Mouse (Mus musculus) liver, embryonic 14.5 days (tissue): ENCODE results near the gene Ankib1. TPM values are rescaled to one million over a fixed set of nuclear protein-coding genes. Genes with fewer than 3 reads are reported as not detected.
"Not testable (repeated sequence)": the region's sequence is repeated elsewhere in the genome, so short reads cannot be mapped to it uniquely, and the experiment has no call there.

Source experiments
- ATAC-seq: fragments of 200-750 bp; cut with Nextera tagmentation; 2 replicates; pipeline ENCODE4 v1.8.0; 2017; ENCODE audit warnings: moderate number of reproducible peaks, mild to moderate bottlenecking, moderate library complexity; ENCODE audit not compliant: insufficient read depth
- DNase-seq, 3 experiments: peaks; one replicate each; pipeline ENCODE4 v3.0.0-alpha.2; 2012 to 2013; ENCODE audit warnings: low read depth in 3 of 3, low spot score in 3 of 3
- H3K27ac ChIP-seq: fragments of 300-500 bp; sonication (generic); 2 replicates; pipeline ENCODE4 v1.5.1; 2014; ENCODE audit warnings: moderate library complexity, mild to moderate bottlenecking, control low read depth, inconsistent platforms
- H3K27me3 ChIP-seq: fragments of 300-500 bp; sonication (generic); 2 replicates; pipeline ENCODE4 v1.6.1; 2014; ENCODE audit warnings: mild to moderate bottlenecking, low read length, moderate library complexity; ENCODE audit not compliant: control insufficient read depth, insufficient read depth
- H3K36me3 ChIP-seq: fragments of 300-500 bp; sonication (generic); replicated peaks from 2 replicates; pipeline ENCODE4 v1.6.1; 2014; ENCODE audit warnings: low read depth; ENCODE audit not compliant: control insufficient read depth, insufficient read depth
- H3K4me1 ChIP-seq, 2 experiments: fragments of 200-500 bp in 1 of 2; fragments of 300-500 bp in 1 of 2; sonication (generic) in 1 of 2; replicated peaks; 2 replicates each; pipeline ENCODE4 v1.6.1; 2012 to 2014; ENCODE audit warnings: antibody characterized with exemption in 1 of 2, inconsistent platforms in 1 of 2, low read length in 1 of 2; ENCODE audit not compliant: control insufficient read depth in 2 of 2, insufficient read depth in 2 of 2
- H3K4me2 ChIP-seq: fragments of 300-500 bp; sonication (generic); 2 replicates; pipeline ENCODE4 v1.6.1; 2014; ENCODE audit warnings: low read depth, mild to moderate bottlenecking, control low read depth, moderate library complexity
- H3K4me3 ChIP-seq, 2 experiments: fragments of 200-500 bp in 1 of 2; fragments of 300-500 bp in 1 of 2; sonication (generic) in 1 of 2; 2 replicates each; pipeline ENCODE4 v1.5.1; 2012 to 2014; ENCODE audit warnings: low read depth in 2 of 2, low read length in 2 of 2, mild to moderate bottlenecking in 2 of 2, control low read depth in 1 of 2, inconsistent platforms in 1 of 2, moderate library complexity in 1 of 2; ENCODE audit not compliant: insufficient read depth in 1 of 2
- H3K9ac ChIP-seq: fragments of 300-500 bp; sonication (generic); replicated peaks from 2 replicates; pipeline ENCODE4 v1.6.1; 2014; ENCODE audit warnings: mild to moderate bottlenecking, control low read depth, moderate library complexity
- H3K9me3 ChIP-seq: fragments of 300-500 bp; sonication (generic); 2 replicates; pipeline ENCODE4 v1.6.1; 2016; ENCODE audit warnings: low read length, mixed read lengths; ENCODE audit not compliant: control insufficient read depth
- CTCF ChIP-seq: IDR thresholded peaks from 2 replicates; pipeline ENCODE4 v1.5.1; 2016; ENCODE audit warnings: antibody characterized with exemption, low read depth, control low read depth
- EP300 ChIP-seq: IDR thresholded peaks from 2 replicates; pipeline ENCODE4 v1.6.1; 2016; ENCODE audit warnings: antibody characterized with exemption, low read depth
- WGBS: fragments of 180-500 bp; shearing (Covaris S2); extraction: QIAGEN DNeasy Blood & Tissue Kit; methylation state at CpG from one replicate; pipeline ENCODE4 v1.1.7; 2014; ENCODE audit not compliant: insufficient replicate concordance; 5-methylcytosine and 5-hydroxymethylcytosine counted together
- polyA plus RNA-seq, 2 experiments: library from polyadenylated mRNA; depleted of rRNA in 1 of 2; stranded (reverse) in 1 of 2; unstranded in 1 of 2; fragments of >200 nt; fragmentation: Nextera tagmentation in 1 of 2; extraction: Ambion mirVana in 1 of 2; gene quantifications; 2 replicates each; pipeline versions ENCODE4 v1.2.1 to v1.2.3; 2012 to 2014

Gene Ankib1
- polyA plus RNA-seq, 2 experiments, result 3.1 to 3.8 TPM

DNA sequence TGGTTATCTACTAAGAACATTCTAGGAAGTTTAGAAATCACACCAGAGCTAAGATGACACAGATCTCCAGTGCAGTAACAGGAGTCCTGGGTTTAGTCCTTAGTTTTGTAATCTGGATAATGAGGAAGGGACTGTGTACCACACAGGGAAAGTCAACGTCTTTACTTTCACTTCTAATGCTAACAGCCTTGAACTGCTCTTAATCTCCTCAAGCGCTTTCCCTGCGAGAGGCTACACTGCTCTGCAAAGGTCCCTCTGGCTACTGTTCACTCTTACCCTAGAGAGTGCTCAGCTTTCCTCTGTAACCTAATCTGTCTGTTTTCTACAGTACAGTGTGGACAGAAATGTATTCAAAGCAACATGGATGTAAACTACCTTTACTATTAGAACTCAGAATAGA is 30.7 kb downstream of the Ankib1 start:
- DNase-seq (no peak), ATAC-seq (no peak)
- no peaks in the 10 kb centered on the region for H3K4me1 ChIP-seq
- TF ChIP-seq EP300 (no peak), CTCF (no peak)
- 55% methylated on average over 3 of the region's 3 CpGs for WGBS
- H3K4me3 ChIP-seq, result no peak overlapping the region
- no peaks in the 10 kb centered on the region for H3K36me3 ChIP-seq
- no peak overlapping the region for H3K27ac ChIP-seq
- no peaks in the 10 kb centered on the region for H3K9me3 ChIP-seq
- H3K9ac ChIP-seq, result no peak overlapping the region
- no peak overlapping the region for H3K4me2 ChIP-seq
- H3K27me3 ChIP-seq, result no peaks in the 10 kb centered on the region

GRCm38 (mm10) chr5:3771512-3771911 is 31.2 kb downstream of the Ankib1 start:
- no peaks in the 10 kb centered on the region for H3K9me3 ChIP-seq
- ATAC-seq (no peak), DNase-seq (no peak)
- TF ChIP-seq EP300 (no peak), CTCF (no peak)
- no peak overlapping the region for H3K4me3 ChIP-seq
- no peaks in the 10 kb centered on the region for H3K27me3 ChIP-seq
- no peak overlapping the region for H3K4me2 ChIP-seq
- no peak overlapping the region for H3K27ac ChIP-seq
- WGBS, result 76% methylated on average over 3 of the region's 3 CpGs
- H3K9ac ChIP-seq, result no peak overlapping the region
- no peaks in the 10 kb centered on the region for H3K4me1 ChIP-seq
- 0 out of 2 replicates have a peak, but pooled peaks cover 2% of the 10 kb centered on the region for H3K36me3 ChIP-seq

DNA sequence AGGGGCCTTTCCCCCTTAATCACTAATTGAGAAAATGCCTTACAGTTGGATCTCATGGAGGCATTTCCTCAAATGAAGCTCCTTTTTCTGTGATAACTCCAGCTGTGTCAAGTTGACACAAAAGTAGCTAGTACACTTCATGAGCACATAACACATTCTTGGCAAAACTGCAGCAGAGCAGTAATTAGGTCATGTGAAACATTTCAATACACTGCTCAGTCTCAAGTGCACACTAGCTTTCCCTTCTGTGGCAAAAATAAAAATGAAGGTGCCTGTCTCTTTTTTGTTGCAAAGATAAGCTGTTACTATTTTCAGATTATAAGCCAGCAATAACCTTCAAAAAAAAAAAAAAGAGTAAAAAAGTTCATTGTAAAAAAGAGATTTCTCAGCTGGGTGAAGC is 52.2 kb downstream of the Ankib1 start:
- not testable (repeated sequence) for H3K36me3 ChIP-seq

GRCm38 (mm10) chr5:3732846-3733245 is 69.9 kb downstream of the Ankib1 start:
- ATAC-seq, H3K9me3 ChIP-seq, H3K27ac ChIP-seq: not testable (repeated sequence)

More for the DNA sequence above, 52.2 kb downstream of the Ankib1 start:
- H3K9me3 ChIP-seq, H3K4me1 ChIP-seq, ATAC-seq, H3K27ac ChIP-seq, H3K4me3 ChIP-seq, H3K4me2 ChIP-seq, DNase-seq, H3K27me3 ChIP-seq, H3K9ac ChIP-seq: not testable (repeated sequence)

GRCm38 (mm10) chr5:3728820-3729219 is 73.9 kb downstream of the Ankib1 start:
- ATAC-seq, result no peak
- no peak for DNase-seq
- Histone ChIP-seq H3K27me3 (no peaks in the 10 kb centered on the region), H3K9me3 (no peaks in the 10 kb centered on the region), H3K4me3 (no peak overlapping the region), H3K27ac (no peak overlapping the region), H3K4me2 (no peak overlapping the region), H3K36me3 (peaks cover 5% of the 10 kb centered on the region), H3K9ac (no peak overlapping the region), H3K4me1 (no peaks in the 10 kb centered on the region)
- WGBS, result 75% methylated on average over 5 of the region's 5 CpGs
- no peak for TF ChIP-seq EP300
- no peak for TF ChIP-seq CTCF

More at GRCm38 (mm10) chr5:3732846-3733245, 69.9 kb downstream of the Ankib1 start:
- 91% methylated on average over 24 of the region's 24 CpGs for WGBS
- DNase-seq, H3K27me3 ChIP-seq, H3K4me3 ChIP-seq, H3K9ac ChIP-seq, H3K36me3 ChIP-seq, H3K4me1 ChIP-seq, H3K4me2 ChIP-seq: not testable (repeated sequence)

GRCm38 (mm10) chr5:3725491-3725890 is 77.2 kb downstream of the Ankib1 start:
- Histone ChIP-seq H3K4me1 (peaks cover 0 to 9% of the 10 kb centered on the region in 2 experiments; a peak in 2 of 4 replicates), H3K27ac (no peak overlapping the region), H3K27me3 (no peaks in the 10 kb centered on the region), H3K36me3 (peaks cover 9% of the 10 kb centered on the region), H3K4me3 (no peak overlapping the region), H3K4me2 (no peak overlapping the region), H3K9ac (no peak overlapping the region), H3K9me3 (no peaks in the 10 kb centered on the region)
- WGBS, result 71% methylated on average over 1 of the region's 1 CpGs
- ATAC-seq (no peak), DNase-seq (no peak)
- TF ChIP-seq CTCF, result no peak
- no peak for TF ChIP-seq EP300
